Mouse (Mus musculus) hindbrain, embryonic 10.5 days (tissue): Measurements from ENCODE around the gene Pcx. TPM values are rescaled to one million over a fixed set of nuclear protein-coding genes. Genes with fewer than 3 reads are reported as not detected.

ENCODE experiments used
- DNase-seq: peaks from one replicate; pipeline ENCODE4 v3.0.0-alpha.2; 2017; ENCODE audit warnings: low spot score
- H3K27ac ChIP-seq: fragments of 300-500 bp; sonication (generic); 2 replicates; pipeline ENCODE4 v1.5.1; 2016; ENCODE audit warnings: mild to moderate bottlenecking, moderate library complexity
- H3K27me3 ChIP-seq: fragments of 300-500 bp; sonication (generic); 2 replicates; pipeline ENCODE4 v1.6.1; 2016; ENCODE audit warnings: mild to moderate bottlenecking; ENCODE audit not compliant: poor library complexity, insufficient read depth, severe bottlenecking
- H3K36me3 ChIP-seq: fragments of 300-500 bp; sonication (generic); 2 replicates; pipeline ENCODE4 v1.6.1; 2016; ENCODE audit warnings: mild to moderate bottlenecking, moderate library complexity
- H3K4me1 ChIP-seq: fragments of 300-500 bp; sonication (generic); replicated peaks from 2 replicates; pipeline ENCODE4 v1.6.1; 2016; ENCODE audit warnings: mild to moderate bottlenecking
- H3K4me3 ChIP-seq: fragments of 300-500 bp; sonication (generic); 2 replicates; pipeline ENCODE4 v1.5.1; 2016; ENCODE audit warnings: mild to moderate bottlenecking, moderate library complexity
- H3K9me3 ChIP-seq: fragments of 300-500 bp; sonication (generic); 2 replicates; pipeline ENCODE4 v1.6.1; 2016; ENCODE audit warnings: mild to moderate bottlenecking, moderate library complexity
- WGBS: fragments of 180-500 bp; shearing (Covaris S2); methylation state at CpG from one replicate; pipeline ENCODE4 v1.1.7; 2016; 5-methylcytosine and 5-hydroxymethylcytosine counted together
- polyA plus RNA-seq: library from polyadenylated mRNA; unstranded; fragments of >200 nt; fragmentation: Nextera tagmentation; extraction: Ambion mirVana; gene quantifications from 2 replicates; pipeline ENCODE4 v1.2.1, GENCODE M21; 2016

Pcx gene
- polyA plus RNA-seq, 1 experiment from 2014 or later: 25.5 TPM

DNA sequence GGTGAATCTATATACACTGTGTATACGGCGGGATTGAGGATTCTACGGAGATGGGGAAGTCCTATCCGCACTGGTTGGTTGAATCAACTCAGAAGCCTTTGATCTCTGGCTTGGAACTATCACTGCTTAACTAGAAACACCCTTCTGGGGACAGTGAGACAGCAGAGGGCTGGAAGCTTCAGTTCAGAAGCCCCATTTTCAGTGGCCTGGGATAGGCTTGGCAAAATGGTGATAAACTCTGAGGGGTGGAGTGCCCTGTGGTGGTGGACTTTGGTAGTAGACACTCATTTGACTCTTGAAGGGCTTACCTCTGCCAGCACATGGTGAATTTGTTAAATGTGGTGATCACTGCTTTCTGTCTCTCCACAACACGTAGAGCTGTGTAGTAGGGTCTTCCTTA is 55.4 kb downstream of the Pcx start:
- no peaks in the 10 kb centered on the region for H3K27me3 ChIP-seq
- H3K4me1 ChIP-seq: 0 out of 2 replicates have a peak, but pooled peaks cover 3% of the 10 kb centered on the region
- H3K27ac ChIP-seq: no peak overlapping the region
- no peaks in the 10 kb centered on the region for H3K36me3 ChIP-seq
- 84% methylated on average over 5 of the region's 5 CpGs for WGBS
- no peaks in the 10 kb centered on the region for H3K9me3 ChIP-seq
- H3K4me3 ChIP-seq: no peak overlapping the region
- DNase-seq: no peak

DNA sequence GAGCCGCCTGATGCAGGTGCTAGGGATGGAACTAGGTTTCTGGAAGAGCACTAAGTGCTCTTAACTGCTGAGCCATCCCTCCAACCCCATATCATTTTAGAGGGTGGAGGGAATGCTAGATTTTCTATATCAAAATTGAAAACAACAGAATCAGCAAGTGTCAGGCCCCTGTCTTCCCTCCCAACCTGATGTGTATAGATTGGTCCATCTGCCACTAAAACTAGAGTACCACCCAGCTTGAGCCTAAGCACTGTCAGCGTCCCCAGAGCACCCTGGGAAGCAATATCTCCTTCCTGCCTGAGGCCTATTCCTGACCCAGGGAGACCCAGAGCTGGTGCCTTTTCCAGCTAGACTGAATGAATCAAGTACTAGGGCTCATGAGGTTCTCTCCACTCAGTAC is 56.6 kb downstream of the Pcx start:
- Histone ChIP-seq H3K9me3 (no peaks in the 10 kb centered on the region), H3K4me3 (no peak overlapping the region), H3K4me1 (0 out of 2 replicates have a peak, but pooled peaks cover 3% of the 10 kb centered on the region), H3K27ac (no peak overlapping the region), H3K27me3 (no peaks in the 10 kb centered on the region), H3K36me3 (no peaks in the 10 kb centered on the region)
- DNase-seq: no peak
- 77% methylated on average over 2 of the region's 2 CpGs for WGBS

DNA sequence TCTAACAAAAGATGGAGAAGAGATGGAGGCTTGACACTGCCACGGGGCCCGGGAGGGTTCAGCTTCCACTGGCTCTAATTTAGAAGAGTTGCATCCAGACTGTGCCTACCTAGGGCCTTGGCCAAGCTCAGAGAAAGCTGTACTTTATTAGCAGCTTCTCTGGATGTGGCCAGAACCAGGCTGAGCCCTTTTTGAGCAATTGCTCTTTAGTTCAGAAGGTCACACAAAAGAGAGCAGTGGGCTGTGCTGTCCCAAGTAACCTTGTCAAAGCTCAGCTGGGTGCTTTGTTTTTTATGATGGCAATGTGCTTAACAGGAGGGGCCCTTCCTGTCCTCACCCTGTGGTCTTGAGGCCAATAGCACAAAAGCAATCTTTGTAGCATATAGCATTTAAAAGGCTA is 57.4 kb downstream of the Pcx start:
- Histone ChIP-seq H3K36me3 (no peaks in the 10 kb centered on the region), H3K4me3 (no peak overlapping the region), H3K27ac (no peak overlapping the region), H3K9me3 (no peaks in the 10 kb centered on the region), H3K4me1 (0 out of 2 replicates have a peak, but pooled peaks cover 3% of the 10 kb centered on the region), H3K27me3 (no peaks in the 10 kb centered on the region)
- 76% methylated on average over 2 of the region's 2 CpGs for WGBS
- no peak for DNase-seq

DNA sequence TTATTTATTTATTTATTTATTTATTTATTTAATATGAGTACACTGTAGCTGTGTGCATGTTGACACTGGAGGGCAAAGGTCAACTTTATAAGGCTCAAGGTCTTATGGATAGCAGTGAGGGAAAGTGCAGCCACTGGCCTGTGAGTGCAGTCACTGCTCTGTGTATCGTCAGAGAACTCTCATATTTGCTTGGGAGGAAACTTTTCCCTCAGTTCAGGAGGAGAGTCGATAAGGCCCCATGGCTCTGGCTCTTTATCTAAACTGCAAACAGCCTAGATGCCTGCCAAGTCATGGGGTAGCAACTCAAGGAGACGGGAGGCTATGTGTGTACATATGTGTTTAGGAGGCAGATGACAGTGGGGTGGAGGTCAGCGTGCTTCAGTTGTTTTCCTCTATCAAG is 58.6 kb downstream of the Pcx start:
- 84% methylated on average over 4 of the region's 4 CpGs for WGBS
- no peaks in the 10 kb centered on the region for H3K36me3 ChIP-seq
- no peak overlapping the region for H3K27ac ChIP-seq
- H3K4me1 ChIP-seq: 0 out of 2 replicates have a peak, but pooled peaks cover 3% of the 10 kb centered on the region
- H3K4me3 ChIP-seq: no peak overlapping the region
- no peaks in the 10 kb centered on the region for H3K27me3 ChIP-seq
- no peaks in the 10 kb centered on the region for H3K9me3 ChIP-seq
- no peak for DNase-seq

DNA sequence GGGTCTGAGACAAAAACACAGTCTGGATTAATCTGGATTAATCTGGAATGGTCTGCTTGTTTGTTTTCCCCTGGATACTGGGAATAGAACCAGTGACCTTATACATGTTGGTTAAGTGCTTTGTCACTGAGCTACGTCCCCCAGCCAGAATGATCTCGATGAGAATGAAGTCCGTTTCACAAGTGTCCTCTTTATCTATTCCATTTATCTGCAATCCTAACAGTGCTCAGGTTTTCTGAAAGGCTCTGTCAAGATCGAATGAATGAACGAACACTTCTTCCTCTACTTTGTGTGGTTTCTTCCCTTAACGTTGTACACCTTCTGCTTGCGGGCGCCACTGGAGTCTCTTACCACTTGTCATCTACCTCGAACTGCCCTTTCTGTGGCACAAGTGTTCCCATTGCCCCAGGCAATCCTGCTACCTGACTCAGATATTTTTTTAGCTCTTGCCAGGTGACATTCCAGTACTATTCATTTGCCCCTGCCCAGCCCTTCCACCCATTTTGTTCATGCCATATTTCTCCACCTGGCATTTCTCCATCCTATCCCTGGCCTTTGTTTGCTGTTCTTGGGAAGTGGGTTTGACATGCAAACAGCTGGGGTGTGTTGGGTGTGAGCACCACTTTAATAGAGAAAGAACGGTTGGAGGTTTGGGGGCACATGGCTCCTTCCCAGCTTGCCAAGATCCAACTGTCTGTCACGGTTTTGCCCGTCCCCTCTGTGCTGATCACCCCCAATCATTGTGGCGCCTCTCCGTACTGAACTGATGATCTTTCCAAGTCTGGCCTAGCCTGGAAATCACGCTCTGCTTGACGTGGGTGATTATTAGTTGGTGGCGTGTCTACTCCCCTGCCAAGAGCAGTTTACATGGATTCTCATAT is 59.3 kb downstream of the Pcx start:
- DNase-seq: no peak
- WGBS: 86% methylated on average over 17 of the region's 17 CpGs
- no peaks in the 10 kb centered on the region for H3K27me3 ChIP-seq

DNA sequence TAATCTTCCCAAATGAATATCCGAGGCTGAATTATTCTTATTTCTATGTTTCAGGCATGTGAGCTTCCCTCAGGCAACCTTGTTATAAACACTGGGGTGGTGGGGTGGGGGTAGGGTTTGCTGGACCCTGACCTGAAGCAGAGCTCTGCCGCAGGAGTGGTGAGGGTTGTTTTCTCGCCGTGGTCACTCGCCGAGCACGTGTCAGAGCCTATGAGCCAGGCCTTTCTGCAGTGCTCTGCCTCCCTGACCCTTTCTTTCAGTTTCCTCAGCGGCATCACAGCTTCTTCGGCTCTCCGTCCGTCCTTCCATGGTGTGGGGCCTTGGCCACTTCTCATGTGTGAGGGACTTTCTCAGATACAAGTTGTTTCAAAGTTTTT is 60.0 kb downstream of the Pcx start:
- Histone ChIP-seq H3K9me3 (no peaks in the 10 kb centered on the region), H3K27ac (no peak overlapping the region), H3K27me3 (no peaks in the 10 kb centered on the region), H3K4me1 (0 out of 2 replicates have a peak, but pooled peaks cover 3% of the 10 kb centered on the region), H3K36me3 (no peaks in the 10 kb centered on the region), H3K4me3 (no peak overlapping the region)
- WGBS: 88% methylated on average over 11 of the region's 11 CpGs
- no peak for DNase-seq

More for the DNA sequence above, 59.3 kb downstream of the Pcx start:
- no peaks in the 10 kb centered on the region for H3K36me3 ChIP-seq
- no peak overlapping the region for H3K4me3 ChIP-seq
- H3K9me3 ChIP-seq: no peaks in the 10 kb centered on the region
- no peak overlapping the region for H3K27ac ChIP-seq
- 0 out of 2 replicates have a peak, but pooled peaks cover 3% of the 10 kb centered on the region for H3K4me1 ChIP-seq

DNA sequence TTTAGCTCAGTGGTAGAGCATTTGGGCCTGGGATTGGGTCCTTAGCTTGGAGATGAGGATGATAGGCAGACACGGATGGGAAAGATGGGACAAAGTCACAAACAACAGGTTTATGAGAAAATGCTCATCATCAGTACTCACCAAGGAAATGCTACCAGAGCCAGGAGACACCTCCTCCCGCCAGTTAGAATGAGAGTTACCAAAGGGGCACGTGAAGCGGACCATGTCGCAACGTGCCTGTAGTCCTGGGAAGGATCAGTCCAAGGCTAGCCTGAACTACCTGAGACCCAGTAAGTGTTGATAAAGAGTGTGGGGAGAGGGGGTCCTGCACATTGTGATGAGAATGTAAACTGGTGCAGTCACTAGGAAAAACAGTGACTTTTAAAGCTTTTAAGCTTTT is 60.5 kb downstream of the Pcx start:
- Histone ChIP-seq H3K9me3 (no peaks in the 10 kb centered on the region), H3K36me3 (no peaks in the 10 kb centered on the region), H3K27ac (no peak overlapping the region), H3K4me1 (0 out of 2 replicates have a peak, but pooled peaks cover 3% of the 10 kb centered on the region), H3K4me3 (no peak overlapping the region), H3K27me3 (no peaks in the 10 kb centered on the region)
- no peak for DNase-seq
- 84% methylated on average over 6 of the region's 6 CpGs for WGBS

DNA sequence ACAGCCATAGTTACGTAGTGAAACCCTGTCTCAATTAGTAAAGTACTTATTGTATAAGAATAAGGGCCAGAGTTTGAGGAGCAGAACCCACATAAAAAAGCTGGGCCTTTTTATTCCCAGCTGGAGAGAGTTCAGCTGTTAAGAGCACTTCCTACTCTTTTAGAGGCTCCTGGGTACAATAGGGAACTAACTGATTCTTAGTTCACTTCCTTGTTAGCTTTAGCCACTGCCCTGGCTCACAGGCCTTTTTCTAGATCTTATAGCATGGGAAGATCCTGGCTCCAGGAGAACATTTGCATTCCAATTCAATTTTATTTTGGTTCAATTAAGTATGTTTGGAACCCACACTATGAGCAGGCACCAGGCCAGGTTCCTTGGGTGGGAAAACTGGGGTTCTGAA is 61.4 kb downstream of the Pcx start:
- H3K27me3 ChIP-seq: no peaks in the 10 kb centered on the region
- WGBS: 86% methylated on average over 1 of the region's 1 CpGs
- no peaks in the 10 kb centered on the region for H3K9me3 ChIP-seq
- H3K4me3 ChIP-seq: no peak overlapping the region
- 0 out of 2 replicates have a peak, but pooled peaks cover 3% of the 10 kb centered on the region for H3K4me1 ChIP-seq
- no peak for DNase-seq
- no peaks in the 10 kb centered on the region for H3K36me3 ChIP-seq
- no peak overlapping the region for H3K27ac ChIP-seq

DNA sequence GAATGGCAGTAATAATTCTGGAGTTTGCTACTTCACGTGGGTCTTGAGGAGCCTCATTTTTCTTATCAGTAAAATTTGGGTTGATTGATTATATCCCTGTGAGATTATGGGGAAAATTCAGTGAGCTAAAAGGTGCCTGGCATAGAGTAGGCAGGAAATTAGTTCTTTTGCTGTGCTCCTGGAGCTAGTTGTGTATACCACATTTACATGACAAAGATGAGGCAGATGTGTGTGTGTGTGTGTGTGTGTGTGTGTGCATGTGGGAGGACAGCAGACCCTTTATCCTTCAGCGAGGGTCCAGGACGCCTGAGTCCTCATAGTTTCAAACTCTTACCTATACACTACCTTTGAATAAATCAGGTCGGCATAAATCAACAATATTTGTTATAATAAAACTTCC is 61.8 kb downstream of the Pcx start:
- WGBS: 66% methylated on average over 4 of the region's 4 CpGs
- H3K4me3 ChIP-seq: no peak overlapping the region
- H3K9me3 ChIP-seq: no peaks in the 10 kb centered on the region
- DNase-seq: no peak
- no peak overlapping the region for H3K27ac ChIP-seq
- 0 out of 2 replicates have a peak, but pooled peaks cover 3% of the 10 kb centered on the region for H3K4me1 ChIP-seq
- no peaks in the 10 kb centered on the region for H3K27me3 ChIP-seq
- H3K36me3 ChIP-seq: no peaks in the 10 kb centered on the region

DNA sequence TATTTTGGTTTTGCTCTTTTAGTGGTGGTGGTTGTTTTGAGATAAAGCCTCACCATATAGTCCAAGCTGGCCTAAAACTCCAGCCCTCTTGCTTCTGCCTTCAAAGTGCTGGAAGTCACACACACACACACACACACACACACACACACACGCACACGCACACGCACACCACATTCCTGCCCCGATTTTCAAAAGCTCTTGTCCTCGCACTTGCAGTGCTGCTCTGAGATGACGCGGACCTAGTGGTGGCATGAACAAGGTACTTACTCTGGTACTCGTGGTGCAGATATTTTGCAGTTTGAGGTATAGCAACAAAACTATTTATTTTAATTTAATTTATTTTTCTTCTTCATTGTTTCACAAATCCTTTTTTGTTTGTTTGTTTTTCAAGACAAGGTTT is 62.2 kb downstream of the Pcx start:
- DNase-seq: no peak
- 88% methylated on average over 8 of the region's 8 CpGs for WGBS
- Histone ChIP-seq H3K9me3 (no peaks in the 10 kb centered on the region), H3K36me3 (no peaks in the 10 kb centered on the region), H3K27ac (no peak overlapping the region), H3K4me3 (no peak overlapping the region), H3K4me1 (0 out of 2 replicates have a peak, but pooled peaks cover 3% of the 10 kb centered on the region), H3K27me3 (no peaks in the 10 kb centered on the region)

DNA sequence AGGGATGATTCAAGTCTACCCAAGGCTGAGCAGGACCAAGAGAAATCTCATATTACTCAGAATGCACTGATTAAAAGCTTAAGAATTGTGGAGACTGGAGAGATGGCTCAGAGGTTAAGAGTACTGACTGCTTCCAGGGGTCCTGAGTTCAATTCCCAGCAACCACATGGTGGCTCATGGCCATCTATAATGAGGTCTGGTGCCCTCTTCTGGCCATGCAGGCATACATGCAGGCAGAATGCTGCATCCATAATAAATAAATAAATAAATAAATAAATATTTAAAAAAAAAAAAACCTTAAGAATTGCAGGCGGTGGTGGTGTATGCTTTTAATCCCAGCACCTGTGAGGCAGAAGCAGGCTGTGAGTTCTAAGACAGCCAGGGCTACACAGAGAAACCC is 63.0 kb downstream of the Pcx start:
- Histone ChIP-seq H3K27ac (no peak overlapping the region), H3K9me3 (no peaks in the 10 kb centered on the region), H3K36me3 (no peaks in the 10 kb centered on the region), H3K4me1 (no peaks in the 10 kb centered on the region), H3K4me3 (no peak overlapping the region), H3K27me3 (no peaks in the 10 kb centered on the region)
- DNase-seq: no peak
- WGBS: 97% methylated on average over 1 of the region's 1 CpGs

DNA sequence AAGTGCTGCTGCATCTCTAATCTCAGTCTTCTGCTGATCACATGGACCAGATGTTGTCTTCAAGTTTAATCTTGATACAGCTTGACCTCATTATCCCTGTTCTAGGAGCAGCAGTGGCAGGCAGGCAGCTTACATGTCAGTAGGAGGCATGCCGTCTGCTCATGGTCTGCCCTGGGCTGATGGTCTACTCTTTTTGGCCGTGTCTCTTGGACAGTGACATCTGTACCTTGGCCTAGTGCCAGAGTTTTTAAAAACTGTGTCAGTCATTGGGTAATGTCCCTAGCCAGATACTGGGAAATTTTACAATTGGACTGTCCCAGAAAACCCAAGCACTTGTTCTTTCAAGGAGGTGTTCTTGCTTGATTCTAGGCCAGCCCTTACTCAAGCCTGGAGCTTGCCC is 68.5 kb downstream of the Pcx start:
- no peaks in the 10 kb centered on the region for H3K4me1 ChIP-seq
- H3K27ac ChIP-seq: no peak overlapping the region
- H3K4me3 ChIP-seq: no peak overlapping the region
- no peaks in the 10 kb centered on the region for H3K9me3 ChIP-seq
- 83% methylated on average over 2 of the region's 2 CpGs for WGBS
- no peak for DNase-seq
- H3K27me3 ChIP-seq: no peaks in the 10 kb centered on the region
- H3K36me3 ChIP-seq: no peaks in the 10 kb centered on the region

DNA sequence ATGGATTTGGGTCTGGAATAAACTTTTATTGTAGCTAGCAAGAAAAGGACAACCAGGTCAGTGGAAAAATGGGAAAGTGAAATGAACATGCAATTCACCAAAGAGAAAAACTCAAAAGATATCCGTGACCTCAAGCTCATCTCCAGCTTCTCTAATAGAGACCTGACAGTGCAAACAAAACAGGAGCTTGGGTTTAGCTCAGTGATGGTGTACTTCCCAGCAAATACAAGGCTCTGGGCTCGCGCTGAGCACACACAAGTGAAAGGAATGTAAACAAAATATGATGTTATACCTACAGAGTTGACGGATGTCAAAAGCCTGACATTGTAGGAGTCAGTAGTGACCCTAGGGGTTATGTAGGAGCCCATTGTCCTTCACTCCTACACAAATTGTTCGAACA is 69.0 kb downstream of the Pcx start:
- DNase-seq: no peak
- no peaks in the 10 kb centered on the region for H3K36me3 ChIP-seq
- no peak overlapping the region for H3K4me3 ChIP-seq
- 79% methylated on average over 5 of the region's 5 CpGs for WGBS
- H3K4me1 ChIP-seq: no peaks in the 10 kb centered on the region
- H3K27ac ChIP-seq: no peak overlapping the region
- no peaks in the 10 kb centered on the region for H3K9me3 ChIP-seq
- H3K27me3 ChIP-seq: no peaks in the 10 kb centered on the region
